Mouse (Mus musculus) stomach, postnatal 0 days (tissue): ENCODE results near the gene Krt39. TPM values are rescaled to one million over a fixed set of nuclear protein-coding genes. Genes with fewer than 3 reads are reported as not detected.

Source experiments
- ATAC-seq: fragments of 200-750 bp; cut with Nextera tagmentation; 2 replicates; pipeline ENCODE4 v1.8.0; 2017; ENCODE audit not compliant: low FRiP score, low TSS enrichment
- DNase-seq: peaks from one replicate; pipeline ENCODE4 v3.0.0-alpha.2; 2016; ENCODE audit warnings: low spot score
- H3K27ac ChIP-seq: fragments of 300-500 bp; sonication (generic); replicated peaks from 2 replicates; pipeline ENCODE4 v1.5.1; 2014; ENCODE audit warnings: mild to moderate bottlenecking, control low read depth
- H3K27me3 ChIP-seq: fragments of 300-500 bp; sonication (generic); 2 replicates; pipeline ENCODE4 v1.6.1; 2014; ENCODE audit warnings: low read length; ENCODE audit not compliant: control insufficient read depth, insufficient read depth
- H3K36me3 ChIP-seq: fragments of 300-500 bp; sonication (generic); 2 replicates; pipeline ENCODE4 v1.6.1; 2014; ENCODE audit warnings: low read length, mixed read lengths; ENCODE audit not compliant: control insufficient read depth, insufficient read depth
- H3K4me1 ChIP-seq: fragments of 300-500 bp; sonication (generic); replicated peaks from 2 replicates; pipeline ENCODE4 v1.6.1; 2014; ENCODE audit warnings: antibody characterized with exemption; ENCODE audit not compliant: control insufficient read depth, insufficient read depth
- H3K4me2 ChIP-seq: fragments of 300-500 bp; sonication (generic); replicated peaks from 2 replicates; pipeline ENCODE4 v1.6.1; 2014; ENCODE audit warnings: low read depth, mild to moderate bottlenecking, control low read depth, moderate library complexity
- H3K4me3 ChIP-seq: fragments of 300-500 bp; sonication (generic); 2 replicates; pipeline ENCODE4 v1.5.1; 2014; ENCODE audit warnings: low read depth, low read length, control low read depth
- H3K9ac ChIP-seq: fragments of 300-500 bp; sonication (generic); 2 replicates; pipeline ENCODE4 v1.6.1; 2014; ENCODE audit warnings: mild to moderate bottlenecking, low read length, control low read depth, mixed read lengths
- H3K9me3 ChIP-seq: fragments of 300-500 bp; sonication (generic); 2 replicates; pipeline ENCODE4 v1.6.1; 2016; ENCODE audit warnings: low read length; ENCODE audit not compliant: control insufficient read depth
- CTCF ChIP-seq: IDR thresholded peaks from 2 replicates; pipeline ENCODE4 v1.5.1; 2016; ENCODE audit warnings: antibody characterized with exemption, low read depth, mild to moderate bottlenecking, moderate library complexity
- EP300 ChIP-seq: optimal IDR thresholded peaks from 2 replicates; pipeline ENCODE3; 2016; ENCODE audit warnings: antibody characterized with exemption
- WGBS: fragments of 180-500 bp; shearing (Covaris S2); extraction: QIAGEN DNeasy Blood & Tissue Kit; methylation state at CpG from one replicate; pipeline ENCODE4 v1.1.7; 2014; 5-methylcytosine and 5-hydroxymethylcytosine counted together
- polyA plus RNA-seq: library from polyadenylated mRNA; unstranded; fragments of >200 nt; fragmentation: Nextera tagmentation; extraction: Ambion mirVana; gene quantifications from 2 replicates; pipeline ENCODE4 v1.2.1, GENCODE M21; 2015

The Krt39 gene
- polyA plus RNA-seq, 1 experiment from 2014 or later: 0.07 TPM

DNA sequence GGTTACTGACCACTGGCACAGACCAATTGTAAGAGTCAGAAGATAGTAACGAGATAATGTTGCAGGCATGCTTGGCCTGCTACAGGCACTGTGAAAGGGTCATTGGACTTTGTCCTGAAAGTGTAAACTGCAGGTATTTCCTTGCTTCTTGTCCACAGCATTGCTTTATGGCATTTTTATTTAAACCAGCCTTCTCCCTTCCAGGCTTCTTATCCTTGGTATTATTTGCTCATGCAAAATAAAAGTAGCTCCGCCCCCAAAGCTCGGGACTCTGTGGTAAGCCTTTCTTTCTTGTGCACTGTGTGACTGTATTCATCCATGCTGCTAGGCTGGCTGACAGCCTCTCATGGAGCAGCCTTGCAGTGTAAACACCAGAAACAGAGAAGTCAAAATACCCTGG, 31.9 kb downstream of the Krt39 start:
- Histone ChIP-seq H3K9me3 (no peaks in the 10 kb centered on the region), H3K4me1 (no peaks in the 10 kb centered on the region), H3K27me3 (no peaks in the 10 kb centered on the region), H3K4me3 (no peak overlapping the region), H3K9ac (no peak overlapping the region), H3K36me3 (no peaks in the 10 kb centered on the region), H3K4me2 (peak overlapping the region; percentile 35), H3K27ac (peak overlapping the region; percentile 31; the same call in 1 of the 2 replicates)
- DNase-seq (peak; percentile 85), ATAC-seq (peak; percentile 78)
- TF ChIP-seq EP300 (no peak), CTCF (no peak)
- 57% methylated on average over 3 of the region's 3 CpGs for WGBS

- Histone ChIP-seq H3K9ac (no peak overlapping the region), H3K36me3 (no peaks in the 10 kb centered on the region), H3K4me1 (no peaks in the 10 kb centered on the region), H3K4me2 (no peak overlapping the region), H3K27me3 (no peaks in the 10 kb centered on the region), H3K4me3 (no peak overlapping the region), H3K27ac (no peak overlapping the region), H3K9me3 (no peaks in the 10 kb centered on the region)
- DNase-seq (no peak), ATAC-seq (no peak)
- 53% methylated on average over 3 of the region's 3 CpGs for WGBS
- no peak for TF ChIP-seq CTCF
- TF ChIP-seq EP300: no peak
Measured at GRCm38 (mm10) chr11:99474981-99475380, 46.2 kb downstream of the Krt39 start.

DNA sequence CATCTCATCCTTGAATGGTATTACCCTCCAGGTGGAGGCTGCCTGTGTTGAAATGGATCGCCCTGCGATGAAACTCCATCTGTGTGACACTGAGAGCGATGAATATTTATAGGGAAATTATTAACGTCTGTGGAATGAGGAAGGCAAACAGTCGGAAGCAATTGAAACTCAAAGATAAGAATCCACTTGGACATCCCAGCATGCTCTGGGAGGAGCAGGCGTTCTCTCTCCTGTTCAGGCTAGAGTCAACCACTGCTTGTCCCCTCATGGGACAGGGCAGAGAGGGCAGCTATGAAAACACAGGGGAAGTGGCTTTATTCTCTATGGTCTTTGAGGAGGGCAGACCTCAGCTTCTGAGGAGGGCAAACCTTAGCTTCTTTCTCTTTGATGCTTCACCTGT, 47.7 kb downstream of the Krt39 start:
- no peak for DNase-seq
- WGBS: 52% methylated on average over 6 of the region's 6 CpGs
- Histone ChIP-seq H3K4me1 (no peaks in the 10 kb centered on the region), H3K9me3 (no peaks in the 10 kb centered on the region), H3K4me2 (no peak overlapping the region), H3K36me3 (no peaks in the 10 kb centered on the region), H3K4me3 (no peak overlapping the region), H3K27ac (no peak overlapping the region), H3K9ac (no peak overlapping the region), H3K27me3 (no peaks in the 10 kb centered on the region)
- ATAC-seq: peak; percentile 53
- TF ChIP-seq EP300 (no peak), CTCF (no peak)

DNA sequence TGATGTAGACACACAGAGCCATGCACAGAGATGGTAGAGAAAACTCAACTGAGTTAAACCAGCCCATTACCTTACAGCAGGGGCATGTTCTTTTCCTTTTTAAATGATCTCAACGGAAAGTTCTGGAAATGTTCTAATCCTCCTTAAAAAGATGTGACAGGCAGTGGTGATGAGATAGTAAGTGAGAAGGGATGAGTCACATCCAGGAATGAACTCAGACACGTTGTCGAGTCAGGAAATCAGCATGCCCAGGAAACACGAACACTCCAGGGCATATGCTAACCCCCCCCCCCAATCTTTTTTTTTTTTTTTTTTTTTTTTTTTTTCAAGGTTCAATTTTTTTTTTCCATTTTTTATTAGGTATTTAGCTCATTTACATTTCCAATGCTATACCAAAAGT, 48.7 kb downstream of the Krt39 start:
- H3K27me3 ChIP-seq: no peaks in the 10 kb centered on the region
- H3K9me3 ChIP-seq: no peaks in the 10 kb centered on the region
- ATAC-seq: no peak
- 63% methylated on average over 4 of the region's 4 CpGs for WGBS
- no peak overlapping the region for H3K4me2 ChIP-seq
- no peak overlapping the region for H3K4me3 ChIP-seq
- no peaks in the 10 kb centered on the region for H3K36me3 ChIP-seq
- no peaks in the 10 kb centered on the region for H3K4me1 ChIP-seq
- DNase-seq: no peak
- H3K27ac ChIP-seq: no peak overlapping the region
- no peak overlapping the region for H3K9ac ChIP-seq
- TF ChIP-seq EP300 (no peak), CTCF (no peak)

DNA sequence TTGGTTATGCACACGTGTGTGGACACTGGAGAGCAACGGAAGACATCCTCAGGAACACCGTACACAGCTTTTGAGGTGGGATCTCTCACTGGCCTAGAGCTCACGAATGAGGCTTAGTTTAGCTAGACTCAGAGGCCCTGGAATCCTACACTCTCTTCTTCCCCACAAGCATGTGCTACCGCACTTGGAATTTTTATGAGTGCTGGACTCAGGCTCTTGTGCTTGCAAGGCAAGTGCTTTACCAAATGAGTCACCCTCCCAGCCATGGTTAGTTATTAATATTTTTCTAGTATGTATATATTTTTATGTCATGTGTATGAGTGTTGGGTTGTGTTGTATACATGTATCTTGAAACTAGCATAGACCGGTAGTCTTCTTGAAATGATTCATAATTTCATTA, 49.2 kb downstream of the Krt39 start:
- WGBS: 86% methylated on average over 6 of the region's 6 CpGs
- H3K9me3 ChIP-seq: no peaks in the 10 kb centered on the region
- no peaks in the 10 kb centered on the region for H3K27me3 ChIP-seq
- no peaks in the 10 kb centered on the region for H3K36me3 ChIP-seq
- no peaks in the 10 kb centered on the region for H3K4me1 ChIP-seq
- ATAC-seq: no peak
- no peak overlapping the region for H3K9ac ChIP-seq
- no peak overlapping the region for H3K4me2 ChIP-seq
- no peak overlapping the region for H3K27ac ChIP-seq
- no peak for DNase-seq
- H3K4me3 ChIP-seq: no peak overlapping the region
- no peak for TF ChIP-seq EP300
- TF ChIP-seq CTCF: no peak

- H3K4me2 ChIP-seq: no peak overlapping the region
- H3K9me3 ChIP-seq: no peaks in the 10 kb centered on the region
- peak overlapping the region; percentile 56 for H3K27ac ChIP-seq
- no peaks in the 10 kb centered on the region for H3K36me3 ChIP-seq
- H3K4me1 ChIP-seq: no peaks in the 10 kb centered on the region
- 22% methylated on average over 4 of the region's 4 CpGs for WGBS
- no peak for TF ChIP-seq EP300
- TF ChIP-seq CTCF: no peak
- ATAC-seq (peak; percentile 24), DNase-seq (peak; percentile 52)
- no peak overlapping the region for H3K4me3 ChIP-seq
- H3K9ac ChIP-seq: no peak overlapping the region
- H3K27me3 ChIP-seq: no peaks in the 10 kb centered on the region
Measured at GRCm38 (mm10) chr11:99469228-99469627, 51.9 kb downstream of the Krt39 start.
